Mouse (Mus musculus) gastrocnemius, adult 2 months (tissue): ENCODE measurements at regions not wholly inside any gene's neighbourhood (a gene's known extent, or its start where the extent isn't known, plus 50 kb on each side); places are given as distances from the start of the nearest gene placed in this dataset.

Source experiments
- DNase-seq: peaks from one replicate; pipeline ENCODE4 v3.0.0; 2022
- H3K27ac ChIP-seq: fragments of 200-600 bp; 2 replicates; pipeline ENCODE4 v1.8.1; 2022; ENCODE audit warnings: mild to moderate bottlenecking
- H3K4me3 ChIP-seq: fragments of 200-600 bp; 2 replicates; pipeline ENCODE4 v1.8.1; 2022; ENCODE audit warnings: mild to moderate bottlenecking, moderate library complexity
- CTCF ChIP-seq: fragments of 200-600 bp; IDR thresholded peaks from 2 replicates; pipeline ENCODE4 v1.8.1; 2022; ENCODE audit warnings: antibody characterized with exemption, mild to moderate bottlenecking, moderate library complexity
- intact Hi-C: fragments of 180-260 bp; cut with DNase I; formaldehyde crosslinking; loops from one replicate; pipeline ENCODE4 v1.15.1; 2025

DNA sequence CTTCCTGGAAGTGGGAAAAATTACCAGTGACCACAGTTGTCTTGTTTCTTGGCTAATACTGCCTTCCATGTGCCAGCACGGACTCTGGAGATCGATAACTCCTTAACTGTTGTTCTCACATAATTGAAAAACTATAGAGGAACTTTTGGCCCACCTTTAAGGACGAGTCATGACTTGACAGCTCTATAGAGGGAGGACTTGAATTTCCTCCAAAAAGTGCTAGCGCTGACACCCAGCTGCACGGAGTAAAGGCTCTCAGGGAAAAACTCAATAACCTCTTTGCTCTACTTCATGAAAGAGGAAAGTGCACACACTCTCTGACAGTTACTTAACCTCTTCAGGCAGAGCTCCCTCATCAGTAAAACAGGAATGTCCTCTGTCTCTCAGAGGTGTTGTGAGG, 320.9 kb downstream of the Galc start:
- TF ChIP-seq CTCF, result no peak
- Histone ChIP-seq H3K27ac (no peak overlapping the region), H3K4me3 (no peak overlapping the region)
- intact Hi-C loops, result no loop called here
- DNase-seq, result no peak

DNA sequence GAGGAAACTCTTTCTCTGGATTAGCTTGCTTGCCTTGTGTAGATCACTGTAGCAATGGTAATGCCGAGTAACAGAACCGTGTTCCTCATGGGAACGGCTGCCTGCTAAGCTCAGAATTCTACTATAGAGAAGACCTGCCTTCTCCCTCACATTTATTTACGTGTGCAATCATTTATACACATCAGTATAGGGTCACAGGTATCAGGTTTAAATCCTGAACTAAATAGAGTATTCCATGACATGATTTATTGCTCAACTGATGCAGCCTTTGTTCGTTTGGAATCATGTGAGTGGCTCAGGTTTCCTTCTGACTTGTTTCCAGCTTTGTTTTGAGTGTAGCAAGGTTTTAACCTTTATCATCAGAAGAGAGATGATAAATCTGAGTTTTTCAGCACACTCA, 329.4 kb downstream of the Galc start:
- H3K4me3 ChIP-seq, result no peak overlapping the region
- no peak for TF ChIP-seq CTCF
- intact Hi-C loops, result no loop called here
- DNase-seq, result no peak
- H3K27ac ChIP-seq, result no peak overlapping the region

DNA sequence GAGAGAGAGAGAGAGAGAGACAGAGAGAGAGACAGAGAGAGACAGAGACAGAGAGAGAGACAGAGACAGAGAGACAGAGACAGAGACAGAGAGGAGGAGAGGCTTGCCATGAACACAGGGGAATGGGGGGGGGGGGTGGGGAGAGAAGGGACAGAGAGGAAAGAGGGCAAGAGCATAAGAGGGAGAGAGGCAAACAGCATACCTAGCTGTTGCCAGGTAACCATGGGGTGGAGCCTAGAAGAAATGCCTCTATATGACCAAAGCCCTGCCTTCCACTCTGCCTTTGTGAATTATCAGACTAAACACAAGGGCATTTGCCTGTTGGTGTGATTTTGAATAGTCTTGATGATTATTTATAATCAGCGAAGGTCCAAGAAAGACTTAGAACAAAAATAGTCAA, 332.2 kb downstream of the Galc start:
- Histone ChIP-seq H3K4me3 (no peak overlapping the region), H3K27ac (no peak overlapping the region)
- intact Hi-C loops, result no loop called here
- DNase-seq, result no peak
- no peak for TF ChIP-seq CTCF

DNA sequence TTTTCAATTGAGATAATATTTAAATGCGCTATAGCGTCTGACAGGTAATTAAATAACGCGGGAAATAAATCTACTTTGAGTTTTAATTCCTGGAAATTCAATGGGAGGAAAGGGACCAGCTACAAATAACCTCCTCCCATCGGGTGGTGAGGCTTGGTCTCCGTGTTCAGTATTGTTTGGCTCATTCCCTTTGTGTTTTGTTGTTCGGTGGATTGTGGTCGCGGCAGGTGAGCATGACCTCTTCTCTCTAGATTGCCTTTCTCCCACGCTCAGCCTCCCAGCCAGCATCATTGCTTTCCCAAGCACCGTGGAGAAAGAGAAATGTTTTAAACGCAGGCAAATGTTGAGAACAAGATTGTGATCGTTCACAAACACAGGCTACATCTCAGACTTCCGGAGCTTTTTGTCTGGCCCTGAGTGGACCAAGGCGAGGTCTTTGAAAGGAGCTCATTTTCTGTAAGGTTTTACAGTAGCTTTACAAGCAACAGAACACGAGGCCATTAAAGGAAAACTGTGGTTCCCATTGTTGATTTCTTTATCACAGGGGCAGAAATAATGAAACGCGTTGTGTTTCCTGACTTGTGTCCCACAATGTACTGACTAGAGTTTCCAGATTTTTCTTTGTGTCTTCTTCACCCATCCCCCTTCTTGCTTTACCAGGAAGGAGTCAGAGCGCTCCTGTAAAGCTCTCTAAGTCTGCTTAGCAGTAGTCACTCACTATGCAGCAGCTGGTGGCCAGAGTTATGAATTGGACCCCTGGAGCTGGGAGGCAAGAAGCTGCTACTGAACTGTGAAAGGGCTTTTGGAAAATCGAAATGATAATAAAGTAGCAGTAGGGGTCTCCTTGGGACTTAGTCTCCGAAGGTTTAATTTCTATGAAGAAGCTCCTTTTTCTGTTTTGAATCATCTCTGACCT, 337.7 kb downstream of the Galc start:
- DNase-seq, result no peak
- intact Hi-C loops, result no loop called here
- Histone ChIP-seq H3K4me3 (no peak overlapping the region), H3K27ac (no peak overlapping the region)
- TF ChIP-seq CTCF, result no peak

DNA sequence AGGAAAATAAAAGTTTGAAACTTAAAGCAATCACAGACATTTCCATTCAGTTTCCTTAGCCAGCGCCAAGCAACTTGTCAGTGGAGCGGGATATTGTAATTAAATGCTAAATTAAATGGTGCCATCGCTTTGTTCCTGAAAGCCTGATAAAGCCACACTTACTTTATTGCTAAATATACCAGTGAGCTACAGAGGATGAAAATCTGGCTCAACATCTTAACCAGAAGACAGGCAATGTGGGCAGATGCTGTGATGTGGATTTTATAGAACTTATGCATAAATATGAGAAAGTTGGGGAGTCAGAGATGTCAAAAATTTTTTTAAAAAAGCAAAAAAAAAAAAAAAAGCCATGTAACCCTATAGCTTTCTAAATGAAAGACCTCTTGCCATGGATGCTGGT, 340.8 kb downstream of the Galc start:
- no peak overlapping the region for H3K27ac ChIP-seq
- intact Hi-C loops, result no loop called here
- no peak for DNase-seq
- H3K4me3 ChIP-seq, result no peak overlapping the region
- TF ChIP-seq CTCF, result no peak

DNA sequence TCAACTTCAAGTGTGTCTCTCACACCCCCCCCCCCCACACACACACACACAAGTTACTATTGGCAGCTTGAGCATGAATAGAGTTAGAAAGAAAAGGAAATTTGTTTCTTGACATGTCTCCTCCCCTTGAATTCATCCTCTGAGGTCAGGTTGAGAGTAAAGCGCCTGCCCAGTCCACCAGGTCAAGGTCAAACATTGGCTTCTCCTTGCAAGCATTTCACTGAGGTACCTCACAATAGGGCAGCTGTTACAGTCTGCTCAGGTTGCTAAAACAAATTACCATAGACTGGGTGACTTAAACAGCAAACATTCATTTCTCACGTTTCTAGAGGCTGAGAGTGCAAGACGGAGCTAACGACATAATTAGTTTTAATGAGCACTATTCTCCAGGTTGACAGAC, 344.2 kb downstream of the Galc start:
- TF ChIP-seq CTCF, result no peak
- Histone ChIP-seq H3K27ac (no peak overlapping the region), H3K4me3 (no peak overlapping the region)
- intact Hi-C loops, result no loop called here
- no peak for DNase-seq

DNA sequence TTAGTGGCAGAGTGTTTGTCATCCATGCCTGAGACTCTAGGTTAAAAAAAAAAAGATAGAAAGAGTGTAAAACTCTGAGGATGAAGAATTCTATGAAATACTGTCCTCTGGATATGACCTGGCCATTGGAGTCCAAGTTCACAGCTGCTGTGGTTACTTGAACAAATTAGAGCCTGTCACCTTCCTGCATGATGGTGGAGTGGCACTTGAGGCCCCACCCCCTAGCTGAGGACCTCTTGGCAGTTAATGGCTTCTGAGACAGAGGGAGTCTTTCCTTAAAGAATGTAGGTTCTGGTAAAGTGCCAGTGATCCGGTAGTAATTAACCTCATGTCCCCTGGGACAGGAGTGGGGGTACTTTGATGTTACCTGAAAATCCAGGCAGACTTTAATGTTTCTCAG, 346.5 kb downstream of the Galc start:
- no peak for TF ChIP-seq CTCF
- Histone ChIP-seq H3K27ac (no peak overlapping the region), H3K4me3 (no peak overlapping the region)
- intact Hi-C loops, result no loop called here
- no peak for DNase-seq

DNA sequence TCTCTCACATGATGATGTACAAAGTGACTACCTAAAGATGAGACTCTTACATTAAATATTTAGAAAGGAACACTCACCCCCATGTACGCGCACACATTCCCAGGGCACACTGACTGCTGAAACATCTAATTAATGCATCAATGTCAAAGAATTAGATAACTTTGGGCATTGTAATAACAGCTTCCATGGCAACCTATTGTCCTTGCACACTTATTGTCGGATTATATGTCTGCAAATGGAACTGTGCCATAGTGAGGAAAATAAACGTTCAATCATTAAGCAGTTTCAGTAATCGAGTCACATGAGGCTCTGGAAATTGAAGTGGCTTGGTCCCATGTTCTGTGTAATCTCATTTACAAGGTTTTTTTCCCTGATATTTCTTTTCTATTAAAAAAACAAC, 360.0 kb downstream of the Galc start:
- H3K27ac ChIP-seq, result no peak overlapping the region
- intact Hi-C loops, result no loop called here
- TF ChIP-seq CTCF, result no peak
- no peak overlapping the region for H3K4me3 ChIP-seq
- no peak for DNase-seq

DNA sequence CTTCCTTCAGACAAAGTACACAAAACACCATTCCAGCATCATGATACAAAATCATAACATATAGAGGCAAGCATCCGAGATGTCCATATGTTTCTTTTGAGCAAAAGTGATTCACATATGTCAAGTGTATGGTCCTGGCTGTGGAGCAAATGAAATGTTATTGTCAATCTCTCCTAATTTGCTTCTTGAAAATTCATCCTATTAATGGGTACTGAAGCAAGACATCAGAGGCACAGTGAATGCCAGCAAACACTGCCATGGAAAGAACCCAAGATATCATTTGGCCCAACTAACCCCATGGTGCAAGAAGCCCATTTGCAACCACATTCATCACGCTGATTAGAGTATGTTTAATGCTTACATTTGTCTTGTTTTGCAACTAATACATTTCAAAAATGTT, 361.1 kb downstream of the Galc start:
- no peak overlapping the region for H3K4me3 ChIP-seq
- intact Hi-C loops, result no loop called here
- TF ChIP-seq CTCF, result no peak
- no peak overlapping the region for H3K27ac ChIP-seq
- no peak for DNase-seq

DNA sequence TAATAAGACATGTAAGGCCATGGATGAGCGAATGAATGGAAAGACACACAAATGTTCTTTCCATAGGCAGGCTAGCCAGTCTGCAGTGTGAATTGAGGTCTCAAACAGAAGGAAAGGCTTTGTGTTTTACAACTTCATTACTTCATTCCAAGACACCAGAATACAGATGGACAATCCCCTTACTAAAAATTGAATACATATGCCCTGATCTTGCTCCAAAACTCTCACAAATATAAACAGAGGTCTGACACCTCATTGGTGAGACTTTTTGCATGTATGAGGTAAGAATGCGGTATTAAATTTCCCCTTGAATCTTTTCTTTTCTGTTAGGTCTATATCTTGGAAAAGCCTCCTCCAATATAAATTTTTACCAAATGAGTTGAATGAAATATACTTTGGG, 363.3 kb downstream of the Galc start:
- no peak for TF ChIP-seq CTCF
- H3K27ac ChIP-seq, result no peak overlapping the region
- no peak overlapping the region for H3K4me3 ChIP-seq
- no peak for DNase-seq
- intact Hi-C loops, result no loop called here

DNA sequence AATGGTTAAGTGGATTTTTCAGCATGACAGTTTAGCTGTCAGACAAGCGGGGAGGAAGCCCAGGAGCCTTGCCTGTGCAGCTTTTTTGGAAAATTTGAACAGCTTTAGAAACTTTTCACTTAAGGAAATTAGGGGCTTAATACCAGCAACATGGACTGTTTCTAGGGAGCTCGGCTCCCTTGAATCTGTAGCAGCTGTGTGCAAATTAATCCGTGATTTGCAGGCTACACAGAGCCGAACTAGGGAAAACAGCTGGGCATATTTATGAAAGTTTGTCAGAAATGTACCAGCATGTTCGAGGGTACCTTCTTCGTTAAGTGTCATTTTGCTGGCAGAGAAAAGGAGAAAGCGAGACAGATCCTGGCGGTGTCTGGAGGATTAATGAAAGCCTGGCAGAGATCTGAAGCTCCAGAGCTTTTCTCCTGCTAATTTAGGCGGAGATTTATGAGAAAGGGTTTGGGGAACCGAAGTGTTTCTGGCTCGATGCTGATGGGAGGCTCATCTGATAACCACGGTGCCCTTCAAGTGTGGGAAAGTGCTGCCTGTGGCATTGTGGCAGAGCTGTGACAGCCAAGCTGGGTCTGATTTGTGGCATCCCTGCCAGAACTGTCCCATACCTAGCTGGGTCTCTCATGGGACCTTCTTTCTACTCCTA, 370.3 kb downstream of the Galc start:
- intact Hi-C loops, result no loop called here
- DNase-seq, result no peak
- no peak overlapping the region for H3K27ac ChIP-seq
- H3K4me3 ChIP-seq, result no peak overlapping the region
- TF ChIP-seq CTCF, result no peak

DNA sequence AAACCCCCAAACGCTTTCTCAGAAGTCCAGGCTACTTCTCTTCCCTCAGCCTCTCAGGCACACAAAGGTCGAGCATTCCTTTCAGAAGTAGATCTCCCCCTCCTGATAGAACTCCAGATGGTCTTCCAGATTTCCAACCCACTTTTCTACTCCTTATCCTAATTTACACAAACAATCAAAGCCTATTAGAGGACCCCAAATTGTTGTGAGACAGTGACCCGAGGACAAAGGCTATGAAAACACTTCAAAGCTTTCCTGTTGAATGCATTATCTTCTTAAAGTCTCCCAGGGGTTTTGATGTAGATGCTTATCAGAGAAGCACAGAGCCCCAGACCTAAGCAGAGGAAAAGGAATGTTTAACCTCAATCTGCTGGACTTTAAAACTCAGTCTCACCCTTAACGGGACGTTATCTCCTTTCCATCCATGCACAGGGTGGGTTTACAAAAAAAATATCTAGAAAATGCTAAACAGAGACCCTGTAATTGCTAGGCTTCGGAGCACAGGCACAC, 370.9 kb downstream of the Galc start:
- no peak for TF ChIP-seq CTCF
- no peak overlapping the region for H3K27ac ChIP-seq
- intact Hi-C loops, result no loop called here
- no peak for DNase-seq
- H3K4me3 ChIP-seq, result no peak overlapping the region

DNA sequence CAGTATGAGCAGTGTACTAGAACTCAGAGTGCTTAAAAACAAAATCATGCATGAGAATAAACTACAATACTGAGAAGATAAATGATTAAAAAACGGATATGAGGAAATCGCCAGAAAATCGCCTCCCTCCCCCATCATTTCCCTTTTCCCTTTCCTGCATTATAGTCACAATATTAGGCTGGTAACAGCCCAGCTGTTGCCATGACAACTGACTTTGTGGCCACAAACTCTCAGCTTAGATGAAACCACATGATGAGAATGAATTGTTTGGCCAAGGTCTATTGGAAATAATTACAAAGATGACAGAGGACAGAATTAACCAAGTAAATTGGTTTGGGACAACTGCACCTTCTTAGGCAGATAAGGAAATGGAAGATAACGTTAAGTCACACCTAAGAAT, 376.8 kb downstream of the Galc start:
- intact Hi-C loops, result no loop called here
- no peak for DNase-seq
- no peak overlapping the region for H3K27ac ChIP-seq
- no peak overlapping the region for H3K4me3 ChIP-seq
- no peak for TF ChIP-seq CTCF
